Comparison of ENCODE assay signal across 16 mouse cellular contexts in genomic region chr16:37094169-37094833, GRCm38 (mm10).
A peak's percentile ranks its signal among the peaks of the same experiment; 100 is the strongest.
DNase-seq lines count a peak whose midpoint lies in the region; ATAC-seq and TF ChIP-seq lines count a peak whose summit lies in the region.
"Had no signal": no experiment of that assay in that cellular context is flagged by ENCODE, and none has a peak within 500 bp of the region (broad histone marks: within the 10 kb centered on the region; RNA-seq: fewer than 3 reads in every experiment).

No protein-coding gene starts in this region.

- no peak for TF ChIP-seq POLR2A in brain, embryonic 14.5 days (IDR thresholded peaks at IDR 0.05; ENCODE audit: borderline replicate concordance, extremely low read depth, insufficient read depth, insufficient read length, poor library complexity, severe bottlenecking)

- TF ChIP-seq CTCF in lung, postnatal 0 days (IDR thresholded peaks at IDR 0.05), result no peak
- TF ChIP-seq CTCF in brain, embryonic 14.5 days (IDR thresholded peaks at IDR 0.05; ENCODE audit: borderline replicate concordance, extremely low read depth, insufficient read depth, insufficient read length), result no peak

- H3K27ac ChIP-seq in lung, postnatal 0 days (ENCODE audit: low read length), result no peak overlapping the region
- H3K27ac ChIP-seq: embryonic facial prominence, embryonic 10.5 days; forebrain, embryonic 10.5 days; neural tube, embryonic 12.5 days had no signal

- no peak for ATAC-seq in lung, postnatal 0 days
- ATAC-seq: intestine, embryonic 16.5 days had no signal

- intact Hi-C loops in gastrocnemius, postnatal 36 days (cut with DNase I), result no loop called here

- no peak overlapping the region for H3K9ac ChIP-seq in lung, postnatal 0 days (replicated peaks; ENCODE audit: low read depth)
- H3K9ac ChIP-seq: neural tube, embryonic 12.5 days had no signal

- H3K36me3 ChIP-seq in lung, postnatal 0 days (ENCODE audit: insufficient read depth, low read length), result no peaks in the 10 kb centered on the region

- no peaks in the 10 kb centered on the region for H3K4me1 ChIP-seq in lung, postnatal 0 days (ENCODE audit: insufficient read depth, low read depth, low read length)
- H3K4me1 ChIP-seq: embryonic facial prominence, embryonic 10.5 days; forebrain, embryonic 10.5 days; neural tube, embryonic 12.5 days had no signal

- DNase-seq in lung, postnatal 25 days (ENCODE audit: low spot score), result peak; percentile 5
- no peak for DNase-seq in lung, postnatal 0 days (ENCODE audit: low spot score)
- DNase-seq in CD4-positive helper T cell, adult 2 months (ENCODE audit: low read depth, low spot score), result peak; percentile 81
- DNase-seq in brain, embryonic 14.5 days (ENCODE audit: low read depth), result peak; percentile 26
- peak; percentile 8 to 30 for DNase-seq in thymus, adult 18-20 months
- no peak for DNase-seq in gastrocnemius, postnatal 36 days
- no peak for DNase-seq in right cerebral cortex, postnatal 4 days
- DNase-seq in cerebellum, adult 11 months, result no peak
- DNase-seq: heart, postnatal 36 days; lung, postnatal 10 days; right cerebral cortex, postnatal 14 days had no signal

- H3K4me3 ChIP-seq in lung, postnatal 0 days (ENCODE audit: low read depth, low read length), result no peak overlapping the region
- H3K4me3 ChIP-seq: embryonic facial prominence, embryonic 10.5 days; forebrain, embryonic 10.5 days; neural tube, embryonic 12.5 days had no signal

- 90% methylated on average over 4 of the region's 4 CpGs for WGBS in lung, postnatal 0 days

- no peaks in the 10 kb centered on the region for H3K9me3 ChIP-seq in lung, postnatal 0 days (ENCODE audit: low read length)
- H3K9me3 ChIP-seq: embryonic facial prominence, embryonic 10.5 days; forebrain, embryonic 10.5 days; G1E; neural tube, embryonic 12.5 days had no signal

- H3K27me3 ChIP-seq in lung, postnatal 0 days (replicated peaks; ENCODE audit: insufficient read depth, low read length), result no peaks in the 10 kb centered on the region
- H3K27me3 ChIP-seq: neural tube, embryonic 12.5 days had no signal

- no peak for TF ChIP-seq EP300 in lung, postnatal 0 days (IDR thresholded peaks at IDR 0.05)

- H3K4me2 ChIP-seq in lung, postnatal 0 days (replicated peaks; ENCODE audit: low read depth, low read length), result no peak overlapping the region
- H3K4me2 ChIP-seq: neural tube, embryonic 12.5 days had no signal

Comparison
In these comparisons a context has a peak if more than half of its experiments do, and no peak if none do; other contexts are left out.
1. DNase-seq: peak in lung, postnatal 25 days (single experiment), CD4-positive helper T cell, adult 2 months (single experiment), brain, embryonic 14.5 days (single experiment) and thymus, adult 18-20 months (2 of 2); none in lung, postnatal 0 days (single experiment), gastrocnemius, postnatal 36 days (0 of 2), right cerebral cortex, postnatal 4 days (single experiment) and cerebellum, adult 11 months (single experiment).